Mouse (Mus musculus) kidney, adult 2 months (tissue): ENCODE results near the gene Nt5c3. TPM values are rescaled to one million over a fixed set of nuclear protein-coding genes. Genes with fewer than 3 reads are reported as not detected.

Experiments used
- DNase-seq: peaks from one replicate; pipeline ENCODE4 v3.0.0; 2021
- H3K27ac ChIP-seq: fragments of 200-500 bp; 2 replicates; pipeline ENCODE4 v1.5.1; 2012; ENCODE audit warnings: low read depth, low read length, control low read depth, inconsistent platforms; ENCODE audit not compliant: insufficient read depth
- H3K27me3 ChIP-seq: fragments of 200-500 bp; replicated peaks from 2 replicates; pipeline ENCODE4 v1.6.1; 2012; ENCODE audit warnings: mild to moderate bottlenecking, moderate library complexity, low read length, inconsistent platforms; ENCODE audit not compliant: control insufficient read depth, insufficient read depth
- H3K36me3 ChIP-seq: fragments of 200-500 bp; 2 replicates; pipeline ENCODE4 v1.6.1; 2012; ENCODE audit warnings: mild to moderate bottlenecking, moderate library complexity, low read length, inconsistent platforms; ENCODE audit not compliant: control insufficient read depth, insufficient read depth
- H3K4me1 ChIP-seq: fragments of 200-500 bp; 2 replicates; pipeline ENCODE4 v1.6.1; 2011; ENCODE audit warnings: low read length; ENCODE audit not compliant: control insufficient read depth, insufficient read depth
- H3K4me3 ChIP-seq: fragments of 200-500 bp; 2 replicates; pipeline ENCODE4 v1.5.1; 2011; ENCODE audit warnings: mild to moderate bottlenecking, low read depth, low read length, control low read depth; ENCODE audit not compliant: insufficient read depth
- CTCF ChIP-seq: fragments of 200-500 bp; conservative IDR thresholded peaks from 2 replicates; pipeline ENCODE4 v1.5.1; 2011; ENCODE audit warnings: low read depth, mild to moderate bottlenecking, control low read depth, low read length, moderate library complexity, mixed read lengths; ENCODE audit not compliant: insufficient read depth, insufficient read length
- POLR2A ChIP-seq: fragments of 200-500 bp; IDR thresholded peaks from one replicate; pipeline ENCODE4 v1.6.1; 2011; ENCODE audit warnings: low read depth, low read length, control low read depth
- WGBS: fragments of 180-500 bp; shearing (Covaris S2); methylation state at CpG from one replicate; pipeline ENCODE4 v1.1.7; 2018; 5-methylcytosine and 5-hydroxymethylcytosine counted together
- polyA plus RNA-seq: library from polyadenylated mRNA; depleted of rRNA; stranded (reverse); fragments of >200 nt; gene quantifications from 2 replicates; pipeline ENCODE4 v1.2.3, GENCODE M21; 2012

Gene Nt5c3
- polyA plus RNA-seq, 1 experiment: 15.1 TPM

DNA sequence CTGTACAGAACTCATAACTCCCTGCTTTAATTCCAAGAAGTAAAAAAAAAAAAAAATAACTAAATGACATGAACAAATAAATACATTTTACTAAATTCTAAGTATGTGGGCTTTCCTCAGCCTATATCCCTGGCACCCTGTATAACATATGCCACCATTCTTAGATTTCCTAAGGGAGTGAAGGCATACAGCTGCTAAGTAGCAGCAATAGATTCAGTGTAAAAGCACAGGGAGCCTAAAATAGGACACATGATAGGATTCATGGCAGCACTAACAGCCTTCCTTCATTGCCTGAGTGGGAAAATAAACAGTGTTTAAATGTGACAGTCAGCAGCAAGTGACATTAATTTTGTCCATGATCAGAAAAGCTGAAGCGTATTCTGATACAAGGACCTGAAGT is 19.4 kb downstream of the Nt5c3 start:
- no peaks in the 10 kb centered on the region for H3K36me3 ChIP-seq
- H3K27me3 ChIP-seq: no peaks in the 10 kb centered on the region
- H3K27ac ChIP-seq: no peak overlapping the region
- DNase-seq: no peak
- TF ChIP-seq POLR2A: no peak
- TF ChIP-seq CTCF: no peak
- no peak overlapping the region for H3K4me3 ChIP-seq
- peaks cover 8% of the 10 kb centered on the region; the same call in 1 of the 2 replicates for H3K4me1 ChIP-seq
- 76% methylated on average over 1 of the region's 1 CpGs for WGBS

DNA sequence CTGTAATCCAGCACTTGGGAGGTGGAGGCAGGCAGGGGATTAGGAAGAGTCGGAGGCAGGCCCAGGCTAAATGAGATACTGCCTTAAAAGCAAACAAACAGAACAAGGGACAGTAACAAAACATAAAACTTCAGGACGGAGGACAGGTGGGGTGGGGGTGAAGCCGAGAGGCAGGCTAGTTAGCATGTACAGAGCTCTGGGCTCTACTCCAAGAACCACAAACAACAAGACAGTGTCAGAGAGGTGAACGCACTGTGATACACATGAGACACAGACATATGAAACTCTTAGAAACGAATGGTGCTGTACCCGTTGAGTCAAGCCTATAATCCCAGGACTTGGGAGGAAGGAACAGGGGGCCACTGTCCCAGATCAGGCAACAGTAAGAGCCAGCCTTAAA is 19.9 kb downstream of the Nt5c3 start:
- peak; percentile 55 for DNase-seq
- Histone ChIP-seq H3K27ac (no peak overlapping the region), H3K27me3 (no peaks in the 10 kb centered on the region), H3K4me3 (no peak overlapping the region), H3K4me1 (peaks cover 8% of the 10 kb centered on the region; the same call in 1 of the 2 replicates), H3K36me3 (no peaks in the 10 kb centered on the region)
- no peak for TF ChIP-seq POLR2A
- no peak for TF ChIP-seq CTCF
- WGBS: 25% methylated on average over 6 of the region's 6 CpGs

DNA sequence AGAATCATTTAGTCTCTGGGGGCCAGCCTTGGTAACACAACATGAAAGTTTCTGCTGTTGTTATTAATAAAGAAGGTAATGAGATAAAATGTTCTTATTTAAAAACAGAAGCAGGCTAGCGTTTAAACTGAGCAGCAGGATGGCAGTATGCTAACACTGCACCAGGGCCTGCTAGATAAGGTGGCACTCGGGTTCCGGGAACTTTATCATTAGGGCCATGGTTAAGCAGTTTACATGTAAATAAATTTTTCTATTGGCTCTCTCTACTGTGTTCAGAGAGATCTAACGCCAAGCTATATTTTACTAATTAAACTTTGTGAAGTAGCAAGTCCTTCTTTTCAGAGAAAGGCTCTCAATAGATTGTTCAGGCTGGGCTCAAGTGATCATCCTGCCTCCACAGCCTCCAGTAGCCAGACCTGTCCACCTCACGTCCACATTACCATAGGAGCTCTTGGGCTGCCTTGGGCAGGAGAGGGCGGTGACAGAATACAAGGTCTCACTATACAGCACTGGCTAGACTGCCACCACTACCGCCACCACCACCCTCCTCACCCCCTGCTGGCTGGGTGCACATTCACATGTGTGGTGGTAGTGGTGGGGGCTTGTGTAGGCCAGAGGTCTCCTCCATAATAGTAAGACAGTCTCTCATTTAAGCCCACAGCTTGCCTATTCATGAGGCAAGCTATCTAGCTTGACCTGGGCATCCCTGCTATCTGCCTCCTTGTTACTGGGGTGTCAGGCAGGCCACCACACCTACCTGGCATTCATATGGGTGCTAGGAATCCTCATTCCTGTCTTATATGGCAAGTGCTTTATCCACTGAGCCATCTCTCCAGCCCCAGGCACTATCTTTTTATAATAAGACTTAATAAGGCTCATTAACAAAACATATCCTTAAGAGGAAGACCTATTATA is 20.9 kb downstream of the Nt5c3 start:
- no peaks in the 10 kb centered on the region for H3K36me3 ChIP-seq
- no peak overlapping the region for H3K4me3 ChIP-seq
- no peak for TF ChIP-seq POLR2A
- no peak for TF ChIP-seq CTCF
- DNase-seq: no peak
- peaks cover 8% of the 10 kb centered on the region; the same call in 1 of the 2 replicates for H3K4me1 ChIP-seq
- 82% methylated on average over 7 of the region's 7 CpGs for WGBS
- H3K27ac ChIP-seq: no peak overlapping the region
- no peaks in the 10 kb centered on the region for H3K27me3 ChIP-seq

DNA sequence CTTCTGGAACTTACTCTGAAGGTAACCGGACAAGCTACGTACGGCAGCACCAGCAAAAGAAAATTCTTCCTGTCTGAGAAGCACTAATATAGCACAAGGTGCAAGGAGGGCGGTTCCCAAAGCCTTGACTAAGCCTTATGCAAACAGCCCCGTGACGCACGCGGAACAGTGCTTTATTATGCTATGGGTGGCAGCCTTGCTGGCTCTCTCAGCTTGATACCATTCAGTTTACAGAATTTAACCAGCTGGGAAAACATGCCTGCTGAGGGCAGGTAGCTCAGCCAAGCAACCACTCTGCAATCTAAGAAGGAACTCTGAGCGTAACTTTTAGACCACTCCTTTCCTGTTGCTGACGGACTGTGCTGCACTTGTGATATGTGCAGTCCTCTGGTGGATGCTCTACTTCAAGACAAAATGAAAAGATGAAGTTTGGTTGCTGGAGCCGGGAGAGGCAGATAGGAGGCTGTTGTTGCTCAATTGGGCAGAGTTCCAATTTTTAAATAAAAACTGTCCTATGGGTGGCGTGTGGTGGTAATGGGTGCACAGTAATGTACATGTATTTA is 21.8 kb downstream of the Nt5c3 start:
- peak; percentile 82 for DNase-seq
- Histone ChIP-seq H3K27ac (peak overlapping the region; percentile 10), H3K36me3 (no peaks in the 10 kb centered on the region), H3K4me3 (peak overlapping the region; percentile 43), H3K27me3 (no peaks in the 10 kb centered on the region), H3K4me1 (peaks cover 3% of the 10 kb centered on the region; the same call in 1 of the 2 replicates)
- TF ChIP-seq POLR2A (no peak), CTCF (no peak)
- 19% methylated on average over 12 of the region's 12 CpGs for WGBS

DNA sequence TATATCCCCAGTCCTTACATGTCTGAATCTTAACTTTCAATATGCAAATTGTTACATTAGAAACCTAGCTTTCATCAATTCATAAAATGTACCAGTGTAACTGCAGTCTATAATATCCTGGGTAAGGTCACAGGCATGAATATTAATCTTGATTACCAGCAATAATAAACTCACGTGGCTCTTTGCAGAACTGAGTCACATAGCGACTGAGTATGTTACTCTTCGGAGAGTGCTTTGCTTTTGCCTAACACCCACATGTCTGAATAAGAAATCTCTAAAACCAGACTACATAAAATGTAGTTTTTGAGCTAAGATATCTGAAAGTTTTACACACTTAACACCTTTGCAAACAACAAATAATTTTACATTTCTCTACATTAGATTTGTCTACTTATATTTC is 22.4 kb downstream of the Nt5c3 start:
- TF ChIP-seq POLR2A: no peak
- no peak for TF ChIP-seq CTCF
- Histone ChIP-seq H3K4me3 (no peak overlapping the region; the same call in 1 of the 2 replicates), H3K4me1 (peaks cover 3% of the 10 kb centered on the region; the same call in 1 of the 2 replicates), H3K36me3 (no peaks in the 10 kb centered on the region), H3K27me3 (no peaks in the 10 kb centered on the region), H3K27ac (no peak overlapping the region)
- 36% methylated on average over 3 of the region's 3 CpGs for WGBS
- DNase-seq: no peak

DNA sequence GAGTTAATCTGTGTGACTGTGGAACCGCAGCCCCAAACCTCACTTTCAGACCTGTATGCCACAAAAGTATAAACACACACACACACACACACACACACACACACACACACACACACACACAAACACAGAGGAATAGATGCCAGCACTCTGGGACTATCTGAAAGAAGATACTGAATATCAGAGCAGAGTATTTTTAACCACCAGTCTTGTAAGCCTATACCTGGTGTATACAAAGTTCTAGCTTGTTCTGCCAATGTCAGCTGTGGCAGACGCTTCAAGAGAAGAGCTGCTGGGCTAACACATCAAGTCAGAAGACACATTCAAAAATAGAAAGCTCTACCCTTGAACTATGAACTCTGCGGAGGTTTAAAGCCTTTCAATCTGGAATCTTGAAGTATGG is 24.1 kb downstream of the Nt5c3 start:
- Histone ChIP-seq H3K27ac (no peak overlapping the region), H3K4me3 (no peak overlapping the region), H3K27me3 (no peaks in the 10 kb centered on the region), H3K36me3 (no peaks in the 10 kb centered on the region), H3K4me1 (peaks cover 3% of the 10 kb centered on the region; the same call in 1 of the 2 replicates)
- peak; percentile 13 for DNase-seq
- no peak for TF ChIP-seq POLR2A
- TF ChIP-seq CTCF: no peak
- 48% methylated on average over 3 of the region's 3 CpGs for WGBS

DNA sequence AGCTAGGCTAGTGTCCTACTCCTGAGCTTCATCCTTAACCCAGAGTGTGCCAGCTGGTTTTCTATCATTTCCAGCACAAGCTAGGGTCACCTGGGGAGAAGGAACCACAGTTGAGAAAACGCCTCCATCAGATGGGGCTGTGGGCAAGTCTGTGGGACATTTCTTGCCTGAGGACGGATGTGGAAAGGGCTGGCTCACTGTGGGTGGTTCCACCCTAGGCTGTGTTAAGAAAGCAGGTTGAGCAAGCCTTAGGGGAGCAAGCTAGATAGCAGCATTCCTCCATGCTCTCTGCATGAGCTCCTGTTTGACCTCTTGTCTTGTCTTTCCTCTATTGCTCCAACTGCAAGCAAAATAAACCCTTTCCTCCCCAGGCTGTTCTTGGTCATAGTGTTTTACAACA is 33.0 kb downstream of the Nt5c3 start:
- no peak overlapping the region for H3K27ac ChIP-seq
- DNase-seq: no peak
- WGBS: 89% methylated on average over 2 of the region's 2 CpGs
- TF ChIP-seq POLR2A (no peak), CTCF (no peak)
- peaks cover 6% of the 10 kb centered on the region for H3K36me3 ChIP-seq
- no peak overlapping the region for H3K4me3 ChIP-seq
- no peaks in the 10 kb centered on the region for H3K27me3 ChIP-seq
- H3K4me1 ChIP-seq: no peaks in the 10 kb centered on the region
